Mouse (Mus musculus) stomach, embryonic 16.5 days (tissue): ENCODE data around the gene Nxf3. TPM values are rescaled to one million over a fixed set of nuclear protein-coding genes. Genes with fewer than 3 reads are reported as not detected.

ENCODE experiments used
- ATAC-seq: fragments of 200-750 bp; cut with Nextera tagmentation; 2 replicates; pipeline ENCODE4 v1.8.0; 2017; ENCODE audit warnings: moderate number of reproducible peaks, moderate TSS enrichment; ENCODE audit not compliant: insufficient read depth, low FRiP score
- H3K27ac ChIP-seq: fragments of 300-500 bp; sonication (generic); 2 replicates; pipeline ENCODE4 v1.5.1; 2014; ENCODE audit warnings: low read length
- H3K27me3 ChIP-seq: fragments of 300-500 bp; sonication (generic); 2 replicates; pipeline ENCODE4 v1.6.1; 2014; ENCODE audit warnings: low read length, control low read depth, mixed read lengths; ENCODE audit not compliant: control insufficient read depth, insufficient read depth
- H3K36me3 ChIP-seq: fragments of 300-500 bp; sonication (generic); 2 replicates; pipeline ENCODE4 v1.6.1; 2014; ENCODE audit warnings: low read length; ENCODE audit not compliant: control insufficient read depth, insufficient read depth
- H3K4me1 ChIP-seq: fragments of 300-500 bp; sonication (generic); 2 replicates; pipeline ENCODE4 v1.6.1; 2014; ENCODE audit warnings: low read length, control low read depth, mixed read lengths; ENCODE audit not compliant: control insufficient read depth, insufficient read depth
- H3K4me2 ChIP-seq: fragments of 300-500 bp; sonication (generic); 2 replicates; pipeline ENCODE4 v1.6.1; 2014; ENCODE audit warnings: low read depth, low read length, mixed read lengths
- H3K4me3 ChIP-seq: fragments of 300-500 bp; sonication (generic); replicated peaks from 2 replicates; pipeline ENCODE4 v1.5.1; 2014; ENCODE audit warnings: mild to moderate bottlenecking, low read length
- H3K9ac ChIP-seq: fragments of 300-500 bp; sonication (generic); 2 replicates; pipeline ENCODE4 v1.6.1; 2014; ENCODE audit warnings: low read length
- H3K9me3 ChIP-seq: fragments of 300-500 bp; sonication (generic); replicated peaks from 2 replicates; pipeline ENCODE4 v1.6.1; 2016; ENCODE audit warnings: low read length, control low read depth; ENCODE audit not compliant: control insufficient read depth
- WGBS: fragments of 180-500 bp; shearing (Covaris S2); extraction: QIAGEN DNeasy Blood & Tissue Kit; methylation state at CpG from one replicate; pipeline ENCODE4 v1.1.7; 2014; 5-methylcytosine and 5-hydroxymethylcytosine counted together
- polyA plus RNA-seq: library from polyadenylated mRNA; unstranded; fragments of >200 nt; fragmentation: Nextera tagmentation; extraction: Ambion mirVana; gene quantifications from 2 replicates; pipeline ENCODE4 v1.2.1, GENCODE M21; 2015

Gene Nxf3
- polyA plus RNA-seq, 1 experiment from 2014 or later, result not detected

DNA sequence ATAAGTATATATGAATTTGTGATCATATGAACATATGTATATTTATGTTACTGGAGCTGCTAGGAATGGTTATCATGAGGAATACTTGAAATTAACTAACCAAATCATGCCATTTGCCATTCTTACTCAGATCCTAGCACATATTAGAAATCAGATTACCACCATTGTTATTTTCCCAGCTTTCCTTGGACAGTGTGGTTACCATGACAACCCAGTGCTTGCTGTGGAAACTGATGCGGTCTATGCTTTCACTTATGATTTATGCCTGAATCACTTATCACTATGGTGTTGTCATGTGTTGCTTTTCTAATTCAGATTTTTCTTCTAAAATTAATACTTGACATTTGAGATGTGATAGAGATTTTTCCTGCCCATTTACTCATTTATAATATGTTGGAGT lies 54.7 kb downstream of the Nxf3 start:
- ATAC-seq, result no peak
- Histone ChIP-seq H3K4me2 (no peak overlapping the region), H3K9ac (no peak overlapping the region), H3K4me3 (no peak overlapping the region), H3K9me3 (no peaks in the 10 kb centered on the region), H3K27ac (no peak overlapping the region), H3K27me3 (no peaks in the 10 kb centered on the region), H3K36me3 (no peaks in the 10 kb centered on the region), H3K4me1 (no peaks in the 10 kb centered on the region)
- WGBS, result 63% methylated on average over 1 of the region's 1 CpGs

Other genes with a start within 250 kb of the Nxf3 start
- 20.1 and 21.0 TPM in 2 replicates for gene Gprasp2, start 246.2 kb downstream of the Nxf3 start, polyA plus RNA-seq
- 45.1 and 55.0 TPM in 2 replicates for gene Arxes2, start 91.4 kb downstream of the Nxf3 start, polyA plus RNA-seq
- gene Arxes1, start 51.9 kb downstream of the Nxf3 start, polyA plus RNA-seq, result 22.1 and 26.9 TPM in 2 replicates
- 80.4 and 92.3 TPM in 2 replicates for gene Bex2, start 17.0 kb downstream of the Nxf3 start, polyA plus RNA-seq
- 76.9 and 103 TPM in 2 replicates for gene Bex4, start 53.7 kb upstream of the Nxf3 start, polyA plus RNA-seq
- gene Tceal8, start 87.1 kb upstream of the Nxf3 start, polyA plus RNA-seq, result 173 and 201 TPM in 2 replicates
- 4.7 and 7.0 TPM in 2 replicates for gene Tceal5, start 118.6 kb upstream of the Nxf3 start, polyA plus RNA-seq
- 2.9 and 94.6 TPM in 2 replicates for gene Tceal7, start 129.5 kb upstream of the Nxf3 start, polyA plus RNA-seq
- 54.8 and 84.5 TPM in 2 replicates for gene Bex1, start 130.3 kb upstream of the Nxf3 start, polyA plus RNA-seq
- 495 and 546 TPM in 2 replicates for gene Tceal9, start 159.8 kb upstream of the Nxf3 start, polyA plus RNA-seq
- gene Bex3, start 185.0 kb upstream of the Nxf3 start, polyA plus RNA-seq, result 306 and 333 TPM in 2 replicates